ENCODE assay signal across 43 mouse cellular contexts in genomic region chr5:135345989-135346388, GRCm38 (mm10). TPM values are rescaled to one million over a fixed set of nuclear protein-coding genes. Genes with fewer than 3 reads are reported as not detected.
DNase-seq lines count a peak whose midpoint lies in the region; ATAC-seq and TF ChIP-seq lines count a peak whose summit lies in the region.
"Had no signal": no experiment of that assay in that cellular context is flagged by ENCODE, and none has a peak within 500 bp of the region (broad histone marks: within the 10 kb centered on the region; RNA-seq: fewer than 3 reads in every experiment).

No protein-coding gene starts in this region.

- TF ChIP-seq EP300 in MEL (IDR thresholded peaks at IDR 0.05; ENCODE audit: low read depth in 1 of 2, low read length in 2 of 2): no peak

- no peak overlapping the region for H3K9ac ChIP-seq in kidney, embryonic 15.5 days
- peak overlapping the region; percentile 50; the same call in 1 of the 2 replicates for H3K9ac ChIP-seq in MEL (ENCODE audit: control insufficient read depth, low read depth, low read length, poor library complexity, severe bottlenecking)
- H3K9ac ChIP-seq in midbrain, embryonic 11.5 days (ENCODE audit: low read length): no peak overlapping the region
- H3K9ac ChIP-seq: embryonic facial prominence, embryonic 15.5 days; forebrain, embryonic 15.5 days; heart, embryonic 12.5 days; hindbrain, embryonic 14.5 days; limb, embryonic 13.5 days; lung, embryonic 15.5 days; neural tube, embryonic 12.5 days had no signal

- no peak overlapping the region for H3K4me2 ChIP-seq in kidney, embryonic 15.5 days
- H3K4me2 ChIP-seq in midbrain, embryonic 11.5 days: no peak overlapping the region
- H3K4me2 ChIP-seq: embryonic facial prominence, embryonic 15.5 days; forebrain, embryonic 15.5 days; heart, embryonic 12.5 days; hindbrain, embryonic 14.5 days; limb, embryonic 13.5 days; liver, embryonic 11.5 days; lung, embryonic 15.5 days; neural tube, embryonic 12.5 days had no signal

- TF ChIP-seq POLR2A in MEL (IDR thresholded peaks at IDR 0.05; ENCODE audit: control insufficient read depth in 1 of 2, insufficient read depth in 1 of 2, low read depth in 1 of 2, low read length in 2 of 2, poor library complexity in 1 of 2): no peak

- WGBS in kidney, embryonic 15.5 days: 78% methylated on average over 7 of the region's 7 CpGs
- WGBS in midbrain, embryonic 11.5 days: 83% methylated on average over 7 of the region's 7 CpGs

- peak; percentile 22 for DNase-seq in kidney, adult 11 months
- DNase-seq in MEL (ENCODE audit: low read depth, low spot score): peak; percentile 73
- DNase-seq in midbrain, embryonic 11.5 days (ENCODE audit: low spot score, missing footprints): no peak
- DNase-seq in adrenal gland, adult 18-20 months (ENCODE audit: low spot score in 2 of 2): no peak
- DNase-seq: adrenal gland, adult 2 months; adrenal gland, postnatal 36 days; cerebellum, adult 18-20 months; heart, postnatal 4 days; kidney, adult 8-10 months; kidney, postnatal 14 days; right cerebral cortex, adult 18-20 months; thymus, adult 18-20 months; thymus, postnatal 25 days had no signal

- H3K27me3 ChIP-seq in kidney, embryonic 15.5 days: peaks cover 3% of the 10 kb centered on the region; the same call in 1 of the 2 replicates
- peaks cover 0 to 3% of the 10 kb centered on the region in 2 experiments; a peak in 3 of 4 replicates for H3K27me3 ChIP-seq in MEL (ENCODE audit: control insufficient read depth in 1 of 2, insufficient read depth in 2 of 2, low read length in 2 of 2)
- H3K27me3 ChIP-seq in midbrain, embryonic 11.5 days (ENCODE audit: control insufficient read depth, insufficient read depth, low read length): no peaks in the 10 kb centered on the region
- H3K27me3 ChIP-seq: embryonic facial prominence, embryonic 15.5 days; forebrain, embryonic 15.5 days; lung, embryonic 15.5 days; neural tube, embryonic 12.5 days had no signal

- TF ChIP-seq CTCF in MEL (IDR thresholded peaks at IDR 0.05 in 2 of 3, conservative IDR thresholded peaks at IDR 0.05 in 1 of 3; ENCODE audit: control insufficient read depth in 1 of 3, insufficient read depth in 1 of 3, low read depth in 2 of 3, low read length in 3 of 3, poor library complexity in 1 of 3, severe bottlenecking in 1 of 3): no peak

- no peaks in the 10 kb centered on the region for H3K9me3 ChIP-seq in kidney, embryonic 15.5 days (replicated peaks)
- no peaks in the 10 kb centered on the region for H3K9me3 ChIP-seq in MEL (replicated peaks; ENCODE audit: insufficient read depth, low read length)
- H3K9me3 ChIP-seq in midbrain, embryonic 11.5 days (ENCODE audit: control insufficient read depth, low read length): no peaks in the 10 kb centered on the region
- H3K9me3 ChIP-seq: embryonic facial prominence, embryonic 15.5 days; forebrain, embryonic 15.5 days; G1E; lung, embryonic 15.5 days; megakaryocyte, embryonic 14.5 days had no signal

- H3K36me3 ChIP-seq in kidney, embryonic 15.5 days: no peaks in the 10 kb centered on the region
- H3K36me3 ChIP-seq in MEL (ENCODE audit: control insufficient read depth in 1 of 2, insufficient read depth in 2 of 2, low read length in 2 of 2): no peaks in the 10 kb centered on the region; a peak in 1 of 4 replicates
- H3K36me3 ChIP-seq in midbrain, embryonic 11.5 days (ENCODE audit: control insufficient read depth, insufficient read depth, low read length): no peaks in the 10 kb centered on the region
- H3K36me3 ChIP-seq: embryonic facial prominence, embryonic 10.5 days; embryonic facial prominence, embryonic 15.5 days; forebrain, embryonic 15.5 days; G1E; heart, embryonic 12.5 days; limb, embryonic 13.5 days; lung, embryonic 15.5 days; neural tube, embryonic 12.5 days had no signal

- no peak for ATAC-seq in kidney, embryonic 15.5 days (replicated peaks; ENCODE audit: low FRiP score)
- peak; percentile 61; the same call in 1 of the 2 replicates for ATAC-seq in erythroid progenitor cell, adult 5-6 weeks (replicated peaks; ENCODE audit: low FRiP score, poor library complexity, severe bottlenecking)
- peak; percentile 68 for ATAC-seq in megakaryocyte-erythroid progenitor cell, adult 5-6 weeks (replicated peaks; ENCODE audit: low FRiP score, low TSS enrichment, poor library complexity, severe bottlenecking)
- no peak for ATAC-seq in midbrain, embryonic 11.5 days (ENCODE audit: low FRiP score)
- ATAC-seq: forebrain, embryonic 15.5 days had no signal

- H3K4me3 ChIP-seq in kidney, embryonic 15.5 days (replicated peaks): no peak overlapping the region
- H3K4me3 ChIP-seq in MEL (ENCODE audit: control insufficient read depth in 1 of 2, insufficient read depth in 1 of 2, low read depth in 2 of 2, low read length in 2 of 2): peak overlapping the region; percentile 42 to 64
- no peak overlapping the region for H3K4me3 ChIP-seq in midbrain, embryonic 11.5 days (ENCODE audit: low read depth, low read length)
- H3K4me3 ChIP-seq: embryonic facial prominence, embryonic 10.5 days; embryonic facial prominence, embryonic 15.5 days; forebrain, embryonic 15.5 days; heart, embryonic 12.5 days; layer of hippocampus, adult 2 months; left cerebral cortex, adult 2 months; limb, embryonic 13.5 days; lung, embryonic 15.5 days; megakaryocyte, embryonic 14.5 days; myocyte; neural tube, embryonic 12.5 days had no signal

- TF ChIP-seq RAD21 in MEL (IDR thresholded peaks at IDR 0.05; ENCODE audit: low read depth, low read length): no peak

- H3K79me2 ChIP-seq in MEL (ENCODE audit: control insufficient read depth, insufficient read depth, low read length, poor library complexity): no peaks in the 10 kb centered on the region

- no peak overlapping the region for H3K27ac ChIP-seq in kidney, embryonic 15.5 days
- H3K27ac ChIP-seq in MEL (ENCODE audit: control insufficient read depth, low read depth, low read length): no peak overlapping the region
- H3K27ac ChIP-seq in midbrain, embryonic 11.5 days (ENCODE audit: low read depth, low read length): no peak overlapping the region
- H3K27ac ChIP-seq: embryonic facial prominence, embryonic 10.5 days; embryonic facial prominence, embryonic 15.5 days; forebrain, embryonic 15.5 days; hindbrain, embryonic 14.5 days; layer of hippocampus, adult 2 months; left cerebral cortex, adult 2 months; limb, embryonic 13.5 days; lung, embryonic 15.5 days; neural tube, embryonic 12.5 days; stomach, postnatal 0 days had no signal

- no peaks in the 10 kb centered on the region for H3K4me1 ChIP-seq in kidney, embryonic 15.5 days
- H3K4me1 ChIP-seq in MEL (ENCODE audit: control insufficient read depth in 1 of 2, insufficient read depth in 2 of 2, low read length in 2 of 2): peaks cover 5 to 6% of the 10 kb centered on the region in 2 experiments; a peak in 3 of 4 replicates
- no peaks in the 10 kb centered on the region for H3K4me1 ChIP-seq in midbrain, embryonic 11.5 days (ENCODE audit: control insufficient read depth, insufficient read depth, low read length)
- H3K4me1 ChIP-seq: embryonic facial prominence, embryonic 10.5 days; embryonic facial prominence, embryonic 15.5 days; forebrain, embryonic 15.5 days; heart, embryonic 12.5 days; lung, embryonic 15.5 days; neural tube, embryonic 12.5 days had no signal

RNA-seq across cellular contexts. Expression of gene Fkbp6, which starts 3.9 kb away (rescaled TPM):
- polyA plus RNA-seq in kidney, embryonic 15.5 days (2015; fragmentation: Nextera tagmentation; extraction: Ambion mirVana): not detected in 2 replicates
- 0.19 TPM in 1 of 2 replicates, not detected in the other for total RNA-seq in MEL (2012; rRNA removed)
- under 1 TPM in 1 of 2 experiments, not detected in 1; 0.10 TPM for polyA plus RNA-seq in MEL (2012; ENCODE audit: insufficient read depth in 1 of 2, insufficient read length in 2 of 2, low read depth in 1 of 2, low replicate concordance in 2 of 2, missing spikeins in 1 of 2)
- total RNA-seq in erythroid progenitor cell, adult 5-6 weeks (2015; ENCODE audit: low replicate concordance): not detected in 2 replicates
- not detected in 2 replicates for total RNA-seq in erythroid progenitor cell, adult 5-6 weeks (2017; ENCODE audit: low replicate concordance)
- total RNA-seq in megakaryocyte-erythroid progenitor cell, adult 5-6 weeks (2014; fragmentation: Nextera tagmentation): 0.57 and 2.0 TPM in 2 replicates
- not detected in 2 replicates for total RNA-seq in megakaryocyte-erythroid progenitor cell, adult 5-6 weeks (2017)
- 0.12 TPM in 1 of 2 replicates, not detected in the other for polyA plus RNA-seq in midbrain, embryonic 11.5 days (2014; fragmentation: Nextera tagmentation; extraction: Ambion mirVana)
- under 1 TPM in 1 of 2 experiments, not detected in 1; 0.33 TPM for total RNA-seq in adrenal gland, adult 18-20 months (2021)
- total RNA-seq: adrenal gland, adult 2 months; adrenal gland, postnatal 36 days; CH12.LX; G1E; gastrocnemius, adult 8-10 months; layer of hippocampus, postnatal 14 days had no signal
- polyA plus RNA-seq: adrenal gland, adult 2 months; C2C12; embryonic facial prominence, embryonic 10.5 days; embryonic facial prominence, embryonic 15.5 days; G1E; gonadal fat pad, adult 2 months; heart, postnatal 0 days; limb, embryonic 13.5 days; liver, embryonic 16.5 days; lung, embryonic 15.5 days; myocyte; neural tube, embryonic 12.5 days; spleen, adult 2 months had no signal

RNA-seq across cellular contexts. Expression of gene Trim50, which starts 7.1 kb away (rescaled TPM):
- polyA plus RNA-seq in kidney, embryonic 15.5 days (2015; fragmentation: Nextera tagmentation; extraction: Ambion mirVana): not detected in 2 replicates
- not detected in 2 replicates for total RNA-seq in MEL (2012; rRNA removed)
- polyA plus RNA-seq in MEL (2012; ENCODE audit: insufficient read depth in 1 of 2, insufficient read length in 2 of 2, low read depth in 1 of 2, low replicate concordance in 2 of 2, missing spikeins in 1 of 2): not detected
- not detected in 2 replicates for total RNA-seq in erythroid progenitor cell, adult 5-6 weeks (2015; ENCODE audit: low replicate concordance)
- total RNA-seq in erythroid progenitor cell, adult 5-6 weeks (2017; ENCODE audit: low replicate concordance): not detected in 2 replicates
- not detected in 2 replicates for total RNA-seq in megakaryocyte-erythroid progenitor cell, adult 5-6 weeks (2014; fragmentation: Nextera tagmentation)
- not detected in 2 replicates for total RNA-seq in megakaryocyte-erythroid progenitor cell, adult 5-6 weeks (2017)
- polyA plus RNA-seq in midbrain, embryonic 11.5 days (2014; fragmentation: Nextera tagmentation; extraction: Ambion mirVana): not detected in 2 replicates
- not detected for total RNA-seq in adrenal gland, adult 18-20 months (2021)
- total RNA-seq: adrenal gland, adult 2 months; adrenal gland, postnatal 36 days; CH12.LX; gastrocnemius, adult 8-10 months; heart, postnatal 4 days; layer of hippocampus, adult 2 months; layer of hippocampus, postnatal 14 days; left cerebral cortex, adult 2 months; left cerebral cortex, postnatal 25 days had no signal
- polyA plus RNA-seq: adrenal gland, adult 2 months; brain, embryonic 14.5 days; C2C12; cortical plate, adult 2 months; embryonic facial prominence, embryonic 10.5 days; embryonic facial prominence, embryonic 15.5 days; forebrain, embryonic 15.5 days; G1E; gonadal fat pad, adult 2 months; heart, embryonic 12.5 days; heart, postnatal 0 days; hindbrain, embryonic 14.5 days; limb, embryonic 13.5 days; liver, embryonic 11.5 days; liver, embryonic 16.5 days; lung, embryonic 15.5 days; midbrain, embryonic 14.5 days; myocyte; neural tube, embryonic 12.5 days had no signal

RNA-seq across cellular contexts. Expression of gene Nsun5, which starts 23.8 kb away (rescaled TPM):
- 35.0 and 39.5 TPM in 2 replicates for polyA plus RNA-seq in kidney, embryonic 15.5 days (2015; fragmentation: Nextera tagmentation; extraction: Ambion mirVana)
- 70.8 and 90.0 TPM in 2 replicates for total RNA-seq in MEL (2012; rRNA removed)
- polyA plus RNA-seq in MEL (2012; ENCODE audit: insufficient read depth in 1 of 2, insufficient read length in 2 of 2, low read depth in 1 of 2, low replicate concordance in 2 of 2, missing spikeins in 1 of 2): 100 to 1,000 TPM in 1 of 2 experiments, 10 to 100 TPM in 1; 97.5 to 178 TPM
- 2.5 and 2.9 TPM in 2 replicates for total RNA-seq in erythroid progenitor cell, adult 5-6 weeks (2015; ENCODE audit: low replicate concordance)
- 3.7 and 6.4 TPM in 2 replicates for total RNA-seq in erythroid progenitor cell, adult 5-6 weeks (2017; ENCODE audit: low replicate concordance)
- 36.6 and 54.3 TPM in 2 replicates for total RNA-seq in megakaryocyte-erythroid progenitor cell, adult 5-6 weeks (2014; fragmentation: Nextera tagmentation)
- 29.7 and 32.5 TPM in 2 replicates for total RNA-seq in megakaryocyte-erythroid progenitor cell, adult 5-6 weeks (2017)
- polyA plus RNA-seq in midbrain, embryonic 11.5 days (2014; fragmentation: Nextera tagmentation; extraction: Ambion mirVana): 29.6 and 30.0 TPM in 2 replicates
- total RNA-seq in adrenal gland, adult 18-20 months (2021): 10 to 100 TPM; 22.0 to 23.7 TPM

RNA-seq across cellular contexts. Expression of gene Pom121, which starts 48.4 kb away (rescaled TPM):
- polyA plus RNA-seq in kidney, embryonic 15.5 days (2015; fragmentation: Nextera tagmentation; extraction: Ambion mirVana): 14.0 and 14.7 TPM in 2 replicates
- 10.2 and 12.4 TPM in 2 replicates for total RNA-seq in MEL (2012; rRNA removed)
- polyA plus RNA-seq in MEL (2012; ENCODE audit: insufficient read depth in 1 of 2, insufficient read length in 2 of 2, low read depth in 1 of 2, low replicate concordance in 2 of 2, missing spikeins in 1 of 2): 10 to 100 TPM; 51.8 to 81.1 TPM
- total RNA-seq in erythroid progenitor cell, adult 5-6 weeks (2015; ENCODE audit: low replicate concordance): 43.2 and 48.2 TPM in 2 replicates
- total RNA-seq in erythroid progenitor cell, adult 5-6 weeks (2017; ENCODE audit: low replicate concordance): 15.7 and 25.2 TPM in 2 replicates
- total RNA-seq in megakaryocyte-erythroid progenitor cell, adult 5-6 weeks (2014; fragmentation: Nextera tagmentation): 83.2 and 90.6 TPM in 2 replicates
- 10.4 and 11.1 TPM in 2 replicates for total RNA-seq in megakaryocyte-erythroid progenitor cell, adult 5-6 weeks (2017)
- 14.4 and 17.2 TPM in 2 replicates for polyA plus RNA-seq in midbrain, embryonic 11.5 days (2014; fragmentation: Nextera tagmentation; extraction: Ambion mirVana)
- total RNA-seq in adrenal gland, adult 18-20 months (2021): 10 to 100 TPM; 22.2 to 23.3 TPM

Comparison
In these comparisons a context has a peak if more than half of its experiments do, and no peak if none do; other contexts are left out.
1. DNase-seq: peak in kidney, adult 11 months (single experiment) and MEL (single experiment); none in midbrain, embryonic 11.5 days (single experiment) and adrenal gland, adult 18-20 months (0 of 2).
2. ATAC-seq: peak in erythroid progenitor cell, adult 5-6 weeks (single experiment) and megakaryocyte-erythroid progenitor cell, adult 5-6 weeks (single experiment); none in kidney, embryonic 15.5 days (single experiment) and midbrain, embryonic 11.5 days (single experiment).
3. H3K4me3 ChIP-seq: peak in MEL (2 of 2); none in kidney, embryonic 15.5 days (single experiment) and midbrain, embryonic 11.5 days (single experiment).